ENCODE assay signal across 8 mouse cellular contexts in genomic region chr9:13828087-13828441, GRCm38 (mm10). TPM values are rescaled to one million over a fixed set of nuclear protein-coding genes. Genes with fewer than 3 reads are reported as not detected.
DNase-seq lines count a peak whose midpoint lies in the region; ATAC-seq and TF ChIP-seq lines count a peak whose summit lies in the region.

No protein-coding gene starts in this region.

- peaks cover 19% of the 10 kb centered on the region for H3K4me1 ChIP-seq in heart, embryonic 15.5 days (replicated peaks)
- peaks cover 1% of the 10 kb centered on the region; the same call in 1 of the 2 replicates for H3K4me1 ChIP-seq in liver, adult 2 months (ENCODE audit: control insufficient read depth, insufficient read depth, low read length)
- peaks cover 20% of the 10 kb centered on the region for H3K4me1 ChIP-seq in stomach, embryonic 14.5 days (ENCODE audit: control insufficient read depth, insufficient read depth, low read length)

- peak overlapping the region; percentile 93 for H3K9ac ChIP-seq in heart, embryonic 15.5 days
- H3K9ac ChIP-seq in liver, adult 2 months (ENCODE audit: low read depth, low read length) = peak overlapping the region; percentile 93
- peak overlapping the region; percentile 79 for H3K9ac ChIP-seq in stomach, embryonic 14.5 days (replicated peaks; ENCODE audit: low read depth, low read length)

- H3K27me3 ChIP-seq in heart, embryonic 15.5 days = no peaks in the 10 kb centered on the region
- H3K27me3 ChIP-seq in liver, adult 2 months (ENCODE audit: control insufficient read depth, insufficient read depth, low read length) = no peaks in the 10 kb centered on the region
- H3K27me3 ChIP-seq in stomach, embryonic 14.5 days (ENCODE audit: control insufficient read depth, insufficient read depth, low read length) = no peaks in the 10 kb centered on the region

- no peaks in the 10 kb centered on the region for H3K9me3 ChIP-seq in heart, embryonic 15.5 days (replicated peaks)
- no peaks in the 10 kb centered on the region for H3K9me3 ChIP-seq in stomach, embryonic 14.5 days (ENCODE audit: control insufficient read depth, low read depth, low read length)

- peak overlapping the region; percentile 99 for H3K27ac ChIP-seq in heart, embryonic 15.5 days
- peak overlapping the region; percentile 68 for H3K27ac ChIP-seq in liver, adult 2 months (replicated peaks; ENCODE audit: insufficient read depth, low read depth, low read length)
- peak overlapping the region; percentile 97 for H3K27ac ChIP-seq in stomach, embryonic 14.5 days (ENCODE audit: low read length)

- no peak for DNase-seq in heart, postnatal 25 days (ENCODE audit: low spot score)
- peak; percentile 76 for DNase-seq in MN1 (ENCODE audit: low spot score)
- peak; percentile 15 for DNase-seq in fibroblast of lung, adult 2 months (ENCODE audit: low read depth)
- peak; percentile 51 for DNase-seq in liver, adult 2 months (ENCODE audit: extremely low read depth, low read depth, low spot score)
- DNase-seq in left cerebral cortex, adult 18-20 months (ENCODE audit: low spot score in 2 of 2) = no peak
- DNase-seq in gastrocnemius, adult 18-20 months (ENCODE audit: low spot score) = no peak

- no peak for TF ChIP-seq CTCF in liver, adult 2 months (IDR thresholded peaks at IDR 0.05; ENCODE audit: low read depth, low read length)

- peaks cover 25% of the 10 kb centered on the region for H3K36me3 ChIP-seq in heart, embryonic 15.5 days
- H3K36me3 ChIP-seq in liver, adult 2 months (ENCODE audit: control insufficient read depth, insufficient read depth, low read length) = peaks cover 21% of the 10 kb centered on the region
- peaks cover 16% of the 10 kb centered on the region for H3K36me3 ChIP-seq in stomach, embryonic 14.5 days (ENCODE audit: control insufficient read depth, insufficient read depth, low read length)

- no peaks in the 10 kb centered on the region; the same call in 1 of the 2 replicates for H3K79me2 ChIP-seq in liver, adult 2 months (ENCODE audit: control insufficient read depth, insufficient read depth, low read length)

- peak; percentile 16 for ATAC-seq in heart, embryonic 15.5 days (replicated peaks; ENCODE audit: insufficient number of reproducible peaks, insufficient read depth, low FRiP score, low read depth)
- peak; percentile 7; the same call in 1 of the 2 replicates for ATAC-seq in stomach, embryonic 14.5 days (ENCODE audit: insufficient number of reproducible peaks, insufficient read depth, low FRiP score, low read depth)

- intact Hi-C loops in heart, postnatal 25 days (cut with DNase I) = loop anchor here (5.0 to 10.0 kb wide), 3 partner anchors 586 to 957 kb away; partner anchors contain the start of genes Ankrd49, Cwc15, Kdm4d and Mre11a

- 0% methylated on average over 23 of the region's 23 CpGs for WGBS in heart, embryonic 15.5 days
- 1% methylated on average over 23 of the region's 23 CpGs for WGBS in liver, adult 2 months
- WGBS in stomach, embryonic 14.5 days = under 1% methylated on average over 23 of the region's 23 CpGs

- H3K4me3 ChIP-seq in heart, embryonic 15.5 days = peak overlapping the region; percentile 75
- H3K4me3 ChIP-seq in liver, adult 2 months (ENCODE audit: insufficient read depth, low read depth, low read length) = peak overlapping the region; percentile 93
- peak overlapping the region; percentile 79 for H3K4me3 ChIP-seq in stomach, embryonic 14.5 days (ENCODE audit: low read depth, low read length)

- H3K4me2 ChIP-seq in heart, embryonic 15.5 days = peak overlapping the region; percentile 74
- peak overlapping the region; percentile 74 for H3K4me2 ChIP-seq in stomach, embryonic 14.5 days (replicated peaks; ENCODE audit: low read depth, low read length)

- TF ChIP-seq POLR2A in liver, adult 2 months (IDR thresholded peaks at IDR 0.05; ENCODE audit: extremely low read depth, insufficient read depth, low read length) = no peak

RNA-seq across cellular contexts. Expression of gene Fam76b, which starts 0.5 kb away (rescaled TPM):
- polyA plus RNA-seq in heart, embryonic 15.5 days (2015; fragmentation: Nextera tagmentation; extraction: Ambion mirVana) = 14.6 and 15.9 TPM in 2 replicates
- total RNA-seq in heart, postnatal 25 days (2021) = 1 to 10 TPM; 8.6 to 9.8 TPM
- 7.8 and 9.9 TPM in 2 replicates for total RNA-seq in liver, adult 2 months (2014; rRNA removed)
- 1.3 and 1.7 TPM in 2 replicates for polyA plus RNA-seq in liver, adult 2 months (2012; rRNA removed)
- 30.4 and 31.2 TPM in 2 replicates for polyA plus RNA-seq in stomach, embryonic 14.5 days (2014; fragmentation: Nextera tagmentation; extraction: Ambion mirVana)
- 10 to 100 TPM; 16.7 to 17.6 TPM for total RNA-seq in left cerebral cortex, adult 18-20 months (2021)
- total RNA-seq in gastrocnemius, adult 18-20 months (2021) = 1 to 10 TPM; 3.6 to 4.1 TPM

RNA-seq across cellular contexts. Expression of gene Cep57, which starts 1.2 kb away (rescaled TPM):
- polyA plus RNA-seq in heart, embryonic 15.5 days (2015; fragmentation: Nextera tagmentation; extraction: Ambion mirVana) = 32.7 and 35.0 TPM in 2 replicates
- 10 to 100 TPM; 10.4 to 11.2 TPM for total RNA-seq in heart, postnatal 25 days (2021)
- total RNA-seq in liver, adult 2 months (2014; rRNA removed) = 13.0 and 15.6 TPM in 2 replicates
- 3.3 and 3.5 TPM in 2 replicates for polyA plus RNA-seq in liver, adult 2 months (2012; rRNA removed)
- 63.5 and 64.7 TPM in 2 replicates for polyA plus RNA-seq in stomach, embryonic 14.5 days (2014; fragmentation: Nextera tagmentation; extraction: Ambion mirVana)
- 10 to 100 TPM; 18.0 to 18.4 TPM for total RNA-seq in left cerebral cortex, adult 18-20 months (2021)
- 1 to 10 TPM; 4.4 to 4.9 TPM for total RNA-seq in gastrocnemius, adult 18-20 months (2021)

Comparison
In these comparisons a context has a peak if more than half of its experiments do, and no peak if none do; other contexts are left out.
1. DNase-seq: peak in MN1 (single experiment), fibroblast of lung, adult 2 months (single experiment) and liver, adult 2 months (single experiment); none in heart, postnatal 25 days (single experiment), left cerebral cortex, adult 18-20 months (0 of 2) and gastrocnemius, adult 18-20 months (single experiment).
2. Peak in every context shown above with its lines, with median percentiles within 50 percentile points of each other: H3K27ac ChIP-seq, H3K4me3 ChIP-seq and H3K9ac ChIP-seq.